Mouse (Mus musculus) lung, postnatal 0 days (tissue): ENCODE data around the gene Kcnb1. TPM values are rescaled to one million over a fixed set of nuclear protein-coding genes. Genes with fewer than 3 reads are reported as not detected.

Source experiments
- ATAC-seq: fragments of 200-750 bp; cut with Nextera tagmentation; 2 replicates; pipeline ENCODE4 v1.8.0; 2017; ENCODE audit warnings: moderate library complexity
- DNase-seq: peaks from one replicate; pipeline ENCODE4 v3.0.0-alpha.2; 2016; ENCODE audit warnings: low spot score
- H3K27ac ChIP-seq: fragments of 300-500 bp; sonication (generic); 2 replicates; pipeline ENCODE4 v1.5.1; 2014; ENCODE audit warnings: antibody characterized with exemption, mild to moderate bottlenecking, low read length, mixed read lengths
- H3K27me3 ChIP-seq: fragments of 300-500 bp; sonication (generic); replicated peaks from 2 replicates; pipeline ENCODE4 v1.6.1; 2014; ENCODE audit warnings: low read length, mixed read lengths; ENCODE audit not compliant: insufficient read depth
- H3K36me3 ChIP-seq: fragments of 300-500 bp; sonication (generic); 2 replicates; pipeline ENCODE4 v1.6.1; 2014; ENCODE audit warnings: low read length, mixed read lengths; ENCODE audit not compliant: insufficient read depth
- H3K4me1 ChIP-seq: fragments of 300-500 bp; sonication (generic); 2 replicates; pipeline ENCODE4 v1.6.1; 2014; ENCODE audit warnings: antibody characterized with exemption, low read depth, low read length, mixed read lengths; ENCODE audit not compliant: insufficient read depth
- H3K4me2 ChIP-seq: fragments of 300-500 bp; sonication (generic); replicated peaks from 2 replicates; pipeline ENCODE4 v1.6.1; 2014; ENCODE audit warnings: low read depth, mild to moderate bottlenecking, low read length, moderate library complexity, mixed read lengths
- H3K4me3 ChIP-seq: fragments of 300-500 bp; sonication (generic); 2 replicates; pipeline ENCODE4 v1.5.1; 2014; ENCODE audit warnings: low read depth, low read length
- H3K9ac ChIP-seq: fragments of 300-500 bp; sonication (generic); replicated peaks from 2 replicates; pipeline ENCODE4 v1.6.1; 2014; ENCODE audit warnings: low read depth, mild to moderate bottlenecking
- H3K9me3 ChIP-seq: fragments of 300-500 bp; sonication (generic); 2 replicates; pipeline ENCODE4 v1.6.1; 2016; ENCODE audit warnings: low read length, mixed read lengths
- CTCF ChIP-seq: IDR thresholded peaks from 2 replicates; pipeline ENCODE4 v1.5.1; 2016; ENCODE audit warnings: antibody characterized with exemption, mild to moderate bottlenecking
- EP300 ChIP-seq: IDR thresholded peaks from 2 replicates; pipeline ENCODE4 v1.6.1; 2016; ENCODE audit warnings: antibody characterized with exemption, mild to moderate bottlenecking, control low read depth
- WGBS: fragments of 180-500 bp; shearing (Covaris S2); extraction: QIAGEN DNeasy Blood & Tissue Kit; methylation state at CpG from one replicate; pipeline ENCODE4 v1.1.7; 2014; 5-methylcytosine and 5-hydroxymethylcytosine counted together
- polyA plus RNA-seq: library from polyadenylated mRNA; unstranded; fragments of >200 nt; fragmentation: Nextera tagmentation; extraction: Ambion mirVana; gene quantifications from 2 replicates; pipeline ENCODE4 v1.2.1, GENCODE M21; 2015

The Kcnb1 gene
- polyA plus RNA-seq, 1 experiment from 2014 or later = 1.1 TPM

- Histone ChIP-seq H3K9me3 (no peaks in the 10 kb centered on the region), H3K27me3 (no peaks in the 10 kb centered on the region), H3K27ac (0 out of 2 replicates have a peak overlapping the region, but pooled peaks have one; percentile 68), H3K9ac (no peak overlapping the region), H3K4me2 (peak overlapping the region; percentile 59), H3K4me3 (peak overlapping the region; percentile 25; the same call in 1 of the 2 replicates), H3K36me3 (no peaks in the 10 kb centered on the region), H3K4me1 (peaks cover 6% of the 10 kb centered on the region)
- peak; percentile 51 for DNase-seq
- WGBS = 33% methylated on average over 9 of the region's 9 CpGs
- TF ChIP-seq CTCF = no peak
- ATAC-seq = peak; percentile 36
Observed at GRCm38 (mm10) chr2:167130050-167130770, 59.7 kb downstream of the Kcnb1 start.

- DNase-seq = peak; percentile 39
- peaks cover 6% of the 10 kb centered on the region for H3K4me1 ChIP-seq
- H3K4me2 ChIP-seq = peak overlapping the region; percentile 59
- peak; percentile 39 for ATAC-seq
- WGBS = 8% methylated on average over 9 of the region's 9 CpGs
- H3K27ac ChIP-seq = peak overlapping the region; percentile 68; the same call in 1 of the 2 replicates
- no peak overlapping the region for H3K9ac ChIP-seq
- no peaks in the 10 kb centered on the region for H3K36me3 ChIP-seq
- H3K4me3 ChIP-seq = peak overlapping the region; percentile 25; the same call in 1 of the 2 replicates
- TF ChIP-seq CTCF (no peak), EP300 (no peak)
- H3K9me3 ChIP-seq = no peaks in the 10 kb centered on the region
- H3K27me3 ChIP-seq = no peaks in the 10 kb centered on the region
Observed at GRCm38 (mm10) chr2:167129608-167129955, 60.4 kb downstream of the Kcnb1 start.

- H3K9ac ChIP-seq = no peak overlapping the region
- H3K4me2 ChIP-seq = peak overlapping the region; percentile 59
- no peaks in the 10 kb centered on the region for H3K27me3 ChIP-seq
- H3K9me3 ChIP-seq = no peaks in the 10 kb centered on the region
- TF ChIP-seq CTCF (peak; percentile 18; the same call in 1 of the 2 replicates), EP300 (peak; percentile 45; the same call in 1 of the 2 replicates)
- DNase-seq = peak; percentile 84
- H3K4me1 ChIP-seq = peaks cover 6% of the 10 kb centered on the region
- peak; percentile 80 for ATAC-seq
- H3K4me3 ChIP-seq = peak overlapping the region; percentile 25; the same call in 1 of the 2 replicates
- H3K27ac ChIP-seq = peak overlapping the region; percentile 68; the same call in 1 of the 2 replicates
- no peaks in the 10 kb centered on the region for H3K36me3 ChIP-seq
- 17% methylated on average over 20 of the region's 20 CpGs for WGBS
Observed at GRCm38 (mm10) chr2:167128699-167129607, 61.0 kb downstream of the Kcnb1 start.

- 69% methylated on average over 5 of the region's 5 CpGs for WGBS
- H3K9me3 ChIP-seq = no peaks in the 10 kb centered on the region
- no peak for TF ChIP-seq EP300
- TF ChIP-seq CTCF = no peak
- DNase-seq = peak; percentile 31
- H3K9ac ChIP-seq = no peak overlapping the region
- H3K36me3 ChIP-seq = no peaks in the 10 kb centered on the region
- no peaks in the 10 kb centered on the region for H3K27me3 ChIP-seq
- ATAC-seq = no peak
- no peak overlapping the region for H3K4me2 ChIP-seq
- peaks cover 6% of the 10 kb centered on the region for H3K4me1 ChIP-seq
- no peak overlapping the region for H3K27ac ChIP-seq
- no peak overlapping the region for H3K4me3 ChIP-seq
Observed at GRCm38 (mm10) chr2:167127404-167127803, 62.6 kb downstream of the Kcnb1 start.

- H3K4me2 ChIP-seq = no peak overlapping the region
- H3K9ac ChIP-seq = no peak overlapping the region
- H3K27ac ChIP-seq = no peak overlapping the region
- no peak overlapping the region for H3K4me3 ChIP-seq
- H3K4me1 ChIP-seq = peaks cover 12% of the 10 kb centered on the region
- WGBS = 68% methylated on average over 4 of the region's 4 CpGs
- DNase-seq (no peak), ATAC-seq (no peak)
- H3K36me3 ChIP-seq = no peaks in the 10 kb centered on the region
- H3K27me3 ChIP-seq = no peaks in the 10 kb centered on the region
- TF ChIP-seq EP300 (no peak), CTCF (no peak)
- H3K9me3 ChIP-seq = no peaks in the 10 kb centered on the region
Observed at GRCm38 (mm10) chr2:167125781-167126180, 64.2 kb downstream of the Kcnb1 start.

- TF ChIP-seq EP300 (no peak), CTCF (no peak)
- 38% methylated on average over 11 of the region's 11 CpGs for WGBS
- no peak overlapping the region for H3K27ac ChIP-seq
- ATAC-seq = no peak
- H3K36me3 ChIP-seq = no peaks in the 10 kb centered on the region
- no peaks in the 10 kb centered on the region for H3K27me3 ChIP-seq
- H3K9me3 ChIP-seq = no peaks in the 10 kb centered on the region
- peaks cover 6% of the 10 kb centered on the region; the same call in 1 of the 2 replicates for H3K4me1 ChIP-seq
- no peak overlapping the region for H3K4me2 ChIP-seq
- no peak for DNase-seq
- no peak overlapping the region for H3K9ac ChIP-seq
- H3K4me3 ChIP-seq = no peak overlapping the region
Observed at GRCm38 (mm10) chr2:167123936-167124335, 66.0 kb downstream of the Kcnb1 start.
